Mouse (Mus musculus): Measurements from ENCODE around the gene Ulk3. TPM values are rescaled to one million over a fixed set of nuclear protein-coding genes. Genes with fewer than 3 reads are reported as not detected.

Ulk3 gene
- polyA plus RNA-seq, 1 experiment from 2014 or later: 19.9 TPM

DNA sequence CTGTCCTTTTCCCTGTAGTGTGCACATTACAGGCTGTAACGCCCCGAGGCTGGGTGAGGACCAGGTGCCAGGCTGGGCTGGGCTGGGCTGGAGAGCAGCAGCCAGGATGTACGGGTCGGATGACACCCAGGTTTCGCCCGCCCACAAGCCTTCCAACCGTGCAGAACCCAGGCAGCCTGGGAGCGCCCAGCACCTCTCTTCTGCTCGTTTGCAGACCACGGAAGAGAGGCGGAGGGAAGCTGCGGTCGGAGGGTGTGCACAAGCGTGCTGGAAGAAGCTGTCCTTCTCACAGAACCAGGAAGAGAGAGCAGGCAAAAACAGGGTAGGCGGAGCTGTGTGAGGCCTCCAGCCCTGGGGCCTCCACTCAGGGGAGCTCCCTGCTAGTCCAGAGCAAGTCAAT lies 51.1 kb downstream of the Ulk3 start:
- H3K36me3 ChIP-seq (replicated peaks): peaks cover 4% of the 10 kb centered on the region; the same call in 1 of the 2 replicates
- no peak for ATAC-seq (ENCODE audit: low FRiP score)
- H3K27me3 ChIP-seq: no peaks in the 10 kb centered on the region
- peak overlapping the region; percentile 7; the same call in 1 of the 2 replicates for H3K4me3 ChIP-seq (replicated peaks)
- 32% methylated on average over 15 of the region's 15 CpGs for WGBS
- peak overlapping the region; percentile 25 for H3K4me2 ChIP-seq
- H3K9ac ChIP-seq: peak overlapping the region; percentile 38; the same call in 1 of the 2 replicates
- peaks cover 74% of the 10 kb centered on the region for H3K4me1 ChIP-seq
- no peaks in the 10 kb centered on the region for H3K9me3 ChIP-seq
- H3K27ac ChIP-seq: peak overlapping the region; percentile 50

DNA sequence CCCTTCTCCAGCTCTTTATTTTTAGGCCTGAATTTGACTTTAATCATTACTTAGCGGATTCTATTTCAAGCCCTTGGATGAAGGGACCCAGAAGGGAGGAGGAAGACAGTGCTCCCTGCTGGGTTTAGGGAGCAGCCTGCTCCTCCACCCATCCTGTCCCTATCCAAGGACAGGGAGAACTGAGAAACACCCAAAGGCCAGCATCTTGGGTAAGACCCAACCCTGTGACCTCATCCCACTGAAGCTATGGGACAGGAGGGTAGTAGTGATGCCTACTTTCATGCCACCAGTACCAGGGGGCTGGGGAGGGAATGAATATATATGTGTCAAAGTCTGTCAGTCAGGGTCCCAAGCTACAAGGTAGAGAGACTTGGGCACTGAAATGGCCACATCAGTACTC lies 51.8 kb downstream of the Ulk3 start:
- peaks cover 76% of the 10 kb centered on the region for H3K4me1 ChIP-seq
- H3K36me3 ChIP-seq (replicated peaks): peaks cover 4% of the 10 kb centered on the region; the same call in 1 of the 2 replicates
- H3K4me3 ChIP-seq (replicated peaks): 0 out of 2 replicates have a peak overlapping the region, but pooled peaks have one; percentile 7
- WGBS: 77% methylated on average over 1 of the region's 1 CpGs
- H3K9me3 ChIP-seq: no peaks in the 10 kb centered on the region
- no peak overlapping the region for H3K9ac ChIP-seq
- no peak for ATAC-seq (ENCODE audit: low FRiP score)
- no peaks in the 10 kb centered on the region for H3K27me3 ChIP-seq
- 0 out of 2 replicates have a peak overlapping the region, but pooled peaks have one; percentile 25 for H3K4me2 ChIP-seq
- no peak overlapping the region for H3K27ac ChIP-seq

DNA sequence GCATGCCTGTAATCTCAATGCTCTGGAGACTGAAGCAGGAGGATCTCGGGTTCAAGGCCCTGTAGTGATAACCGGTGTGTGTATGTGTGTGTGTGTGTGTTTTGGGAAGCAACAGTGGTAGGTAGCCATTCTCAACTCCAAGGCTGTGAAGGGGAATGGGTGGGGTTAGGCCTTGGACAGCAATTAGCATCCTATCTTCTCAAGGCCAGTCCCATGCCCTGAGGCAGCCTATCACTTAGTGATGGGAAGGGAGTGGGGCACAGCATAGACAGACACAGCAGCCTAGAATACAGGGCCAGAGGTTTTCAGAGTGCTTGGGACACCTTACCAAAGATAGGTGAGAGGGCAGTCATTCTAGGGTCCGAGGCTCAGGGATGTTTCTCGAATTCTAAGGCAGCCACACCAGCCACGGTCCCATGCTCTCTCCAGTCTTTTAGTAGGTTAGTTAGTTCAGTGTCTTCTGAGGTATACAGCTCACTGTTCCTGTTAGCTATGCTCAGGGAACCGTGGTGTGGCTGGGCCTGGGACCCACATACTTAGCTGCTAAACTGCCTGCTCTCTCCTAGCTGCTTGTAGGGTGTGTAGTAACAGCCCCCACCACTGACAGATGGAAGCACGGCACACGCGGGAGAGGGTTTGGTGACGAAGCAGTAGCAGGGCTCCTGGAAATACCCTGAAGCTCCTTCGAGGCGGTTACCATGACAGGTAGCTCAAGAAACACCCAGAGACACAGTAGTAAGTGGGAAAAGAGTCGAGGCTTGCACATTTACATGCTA lies 52.7 kb downstream of the Ulk3 start:
- no peaks in the 10 kb centered on the region for H3K9me3 ChIP-seq
- H3K36me3 ChIP-seq (replicated peaks): peaks cover 4% of the 10 kb centered on the region; the same call in 1 of the 2 replicates
- H3K4me1 ChIP-seq: peaks cover 76% of the 10 kb centered on the region
- H3K27ac ChIP-seq: no peak overlapping the region
- H3K9ac ChIP-seq: no peak overlapping the region
- 93% methylated on average over 13 of the region's 13 CpGs for WGBS
- no peaks in the 10 kb centered on the region for H3K27me3 ChIP-seq
- ATAC-seq (ENCODE audit: low FRiP score): no peak
- no peak overlapping the region for H3K4me2 ChIP-seq
- no peak overlapping the region for H3K4me3 ChIP-seq (replicated peaks)

DNA sequence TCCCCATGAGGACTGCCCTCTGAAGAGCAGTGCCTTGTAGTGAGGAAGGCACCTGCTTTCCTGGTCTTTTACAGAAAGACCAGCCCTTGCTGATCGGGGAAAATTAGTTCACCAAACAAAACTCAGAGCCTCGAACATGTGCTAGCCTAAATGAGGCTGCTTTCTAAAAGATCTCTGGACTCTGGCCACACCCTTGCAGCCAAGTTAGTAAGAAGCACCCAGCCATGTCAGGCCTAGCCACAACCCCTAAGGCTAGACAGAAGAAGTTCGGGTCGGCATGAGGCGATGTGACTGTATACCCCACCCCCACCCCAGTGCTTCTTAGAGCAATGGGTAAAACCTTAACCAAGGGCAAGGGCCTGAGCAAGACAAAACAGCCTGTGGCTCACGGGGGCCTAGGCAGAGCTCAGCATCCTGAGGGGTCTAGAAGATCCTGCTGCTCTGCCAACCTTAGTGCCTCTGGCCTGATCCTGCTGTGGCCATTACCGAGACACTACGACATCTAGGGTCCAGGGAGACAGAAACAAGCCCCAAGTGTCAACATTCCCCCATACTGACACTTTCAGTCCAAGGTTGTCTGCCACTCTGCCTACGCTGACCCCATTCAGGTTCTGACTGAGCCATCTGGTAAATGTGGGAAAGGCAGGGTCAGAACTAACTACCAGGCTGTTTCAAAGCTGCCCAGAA lies 54.1 kb downstream of the Ulk3 start:
- Histone ChIP-seq H3K4me1 (peaks cover 64% of the 10 kb centered on the region), H3K4me2 (peak overlapping the region; percentile 98), H3K9ac (peak overlapping the region; percentile 99), H3K36me3 (replicated peaks) (peaks cover 4% of the 10 kb centered on the region; the same call in 1 of the 2 replicates), H3K27ac (no peak overlapping the region), H3K4me3 (replicated peaks) (peak overlapping the region; percentile 94), H3K9me3 (no peaks in the 10 kb centered on the region), H3K27me3 (no peaks in the 10 kb centered on the region)
- ATAC-seq (ENCODE audit: low FRiP score): no peak
- WGBS: 77% methylated on average over 9 of the region's 9 CpGs

DNA sequence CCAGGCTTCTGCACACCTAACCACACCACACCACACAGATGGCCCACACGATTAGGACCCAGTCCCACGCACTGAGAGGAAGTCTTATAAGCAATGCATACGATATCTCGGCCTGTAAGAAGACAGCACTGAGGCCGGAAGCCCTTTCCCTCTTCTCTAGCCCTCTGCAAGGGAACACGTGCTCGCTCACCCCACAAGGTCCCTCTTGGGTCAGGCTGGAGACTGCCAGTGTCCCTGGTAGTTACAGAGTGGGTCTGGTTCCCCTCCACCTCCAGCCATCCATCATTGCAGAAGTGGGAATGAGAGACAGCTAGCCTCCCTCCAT lies 54.6 kb downstream of the Ulk3 start:
- no peaks in the 10 kb centered on the region for H3K27me3 ChIP-seq
- peaks cover 59% of the 10 kb centered on the region for H3K4me1 ChIP-seq
- no peak for ATAC-seq (ENCODE audit: low FRiP score)
- no peak overlapping the region for H3K27ac ChIP-seq
- peak overlapping the region; percentile 98 for H3K4me2 ChIP-seq
- peak overlapping the region; percentile 99 for H3K9ac ChIP-seq
- H3K36me3 ChIP-seq (replicated peaks): peaks cover 4% of the 10 kb centered on the region; the same call in 1 of the 2 replicates
- peak overlapping the region; percentile 94 for H3K4me3 ChIP-seq (replicated peaks)
- WGBS: 69% methylated on average over 7 of the region's 7 CpGs
- H3K9me3 ChIP-seq: no peaks in the 10 kb centered on the region

DNA sequence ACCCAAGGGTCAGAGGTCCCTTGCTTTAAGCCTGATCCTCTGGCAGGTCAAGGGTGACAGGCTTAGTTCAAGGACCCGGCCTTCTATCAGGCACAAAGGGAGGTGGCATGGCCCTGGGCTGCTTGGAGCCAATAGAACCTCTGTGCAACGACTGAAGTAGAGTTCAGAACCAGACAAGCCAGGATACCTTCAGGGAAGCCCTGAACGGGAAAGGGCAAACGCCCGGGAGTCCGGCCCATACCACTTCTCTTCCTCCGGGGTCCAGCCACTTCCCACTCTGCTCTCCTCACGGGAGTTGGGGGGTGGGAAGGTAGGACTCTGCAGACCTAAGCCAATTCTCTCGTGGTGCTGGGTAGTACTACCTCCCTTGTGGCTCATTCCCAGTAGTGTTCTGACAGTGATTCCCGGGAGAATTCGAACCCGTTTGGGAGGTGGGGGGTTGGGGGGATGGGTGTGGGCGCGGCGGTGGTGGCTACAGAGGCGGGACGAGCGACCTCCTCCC lies 55.2 kb downstream of the Ulk3 start:
- Histone ChIP-seq H3K27ac (peak overlapping the region; percentile 96), H3K27me3 (no peaks in the 10 kb centered on the region), H3K36me3 (replicated peaks) (peaks cover 4% of the 10 kb centered on the region; the same call in 1 of the 2 replicates), H3K9ac (peak overlapping the region; percentile 99), H3K4me1 (peaks cover 52% of the 10 kb centered on the region), H3K4me3 (replicated peaks) (peak overlapping the region; percentile 94), H3K4me2 (peak overlapping the region; percentile 98), H3K9me3 (no peaks in the 10 kb centered on the region)
- under 1% methylated on average over 18 of the region's 18 CpGs for WGBS
- ATAC-seq (ENCODE audit: low FRiP score): peak; percentile 15; the same call in 1 of the 2 replicates

DNA sequence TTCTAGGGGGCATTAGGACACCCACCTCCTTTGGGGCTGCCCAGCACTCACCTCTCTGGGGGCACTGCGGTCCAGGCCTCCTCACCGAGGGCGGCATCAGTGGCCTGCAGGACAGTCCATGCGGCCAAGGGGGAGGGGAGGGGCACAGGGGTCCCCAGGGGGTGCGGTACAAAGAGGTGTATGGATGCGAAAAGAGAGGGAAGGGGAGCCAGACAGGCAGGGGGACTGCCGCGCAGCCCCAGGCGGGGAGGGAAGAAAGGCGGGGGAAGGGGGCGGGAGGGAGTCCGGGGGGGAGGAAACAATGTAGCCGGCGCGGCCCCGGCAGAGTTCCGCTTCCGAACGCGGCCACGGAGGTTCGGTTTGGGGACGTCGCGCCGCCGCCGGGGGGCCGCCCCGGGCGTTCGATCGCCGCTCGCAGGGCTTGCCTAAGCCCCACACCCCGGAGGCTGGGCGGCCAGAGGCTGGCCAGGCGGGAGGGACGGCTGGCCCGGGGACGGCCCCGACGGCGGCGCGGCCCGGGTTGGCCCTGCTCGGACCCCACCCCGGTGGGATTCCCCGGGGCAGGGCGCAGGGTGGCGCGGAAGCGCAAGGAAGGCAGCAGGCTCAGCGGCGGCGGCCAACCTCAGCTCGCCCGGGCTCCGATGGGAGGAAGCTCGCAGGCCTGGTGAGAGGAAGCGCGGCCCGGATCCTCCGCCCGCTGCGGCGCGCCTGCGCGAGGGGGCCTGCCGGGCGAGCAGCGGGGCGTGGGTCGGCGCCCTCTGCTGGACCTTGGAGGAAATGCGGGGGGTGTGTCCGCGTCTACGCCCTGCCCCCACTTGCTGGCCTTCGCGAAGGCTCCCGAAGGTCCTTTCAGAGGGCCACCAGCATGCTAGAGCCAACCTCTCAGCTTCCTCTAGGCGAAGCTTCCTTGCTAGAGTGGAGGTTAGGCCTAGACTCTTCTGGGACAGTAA lies 56.0 kb downstream of the Ulk3 start:
- Histone ChIP-seq H3K36me3 (replicated peaks) (peaks cover 4% of the 10 kb centered on the region; the same call in 1 of the 2 replicates), H3K9ac (peak overlapping the region; percentile 99), H3K4me3 (replicated peaks) (peak overlapping the region; percentile 94), H3K4me1 (peaks cover 45% of the 10 kb centered on the region), H3K27ac (peak overlapping the region; percentile 96), H3K4me2 (peak overlapping the region; percentile 98), H3K9me3 (no peaks in the 10 kb centered on the region), H3K27me3 (no peaks in the 10 kb centered on the region)
- peak; percentile 92 for ATAC-seq (ENCODE audit: low FRiP score)
- WGBS: 0% methylated on average over 51 of the region's 85 CpGs

Other genes starting within 250 kb of the Ulk3 start
- gene Ppcdc, start 149.3 kb upstream of the Ulk3 start, polyA plus RNA-seq (2016; fragmentation: Nextera tagmentation; extraction: Ambion mirVana): 24.4 and 24.7 TPM in 2 replicates
- gene Scamp5, start 121.4 kb upstream of the Ulk3 start, polyA plus RNA-seq (2016; fragmentation: Nextera tagmentation; extraction: Ambion mirVana): 41.5 and 41.9 TPM in 2 replicates
- gene Rpp25, start 85.4 kb upstream of the Ulk3 start, polyA plus RNA-seq (2016; fragmentation: Nextera tagmentation; extraction: Ambion mirVana): 5.5 and 5.7 TPM in 2 replicates
- gene Cox5a, start 68.2 kb upstream of the Ulk3 start, polyA plus RNA-seq (2016; fragmentation: Nextera tagmentation; extraction: Ambion mirVana): 694 and 697 TPM in 2 replicates
- gene Fam219b, start 51.9 kb upstream of the Ulk3 start, polyA plus RNA-seq (2016; fragmentation: Nextera tagmentation; extraction: Ambion mirVana): 18.2 and 19.3 TPM in 2 replicates
- gene Mpi, start 36.7 kb upstream of the Ulk3 start, polyA plus RNA-seq (2016; fragmentation: Nextera tagmentation; extraction: Ambion mirVana): 62.3 and 62.5 TPM in 2 replicates
- 57.8 and 60.6 TPM in 2 replicates for gene Scamp2, start 28.5 kb upstream of the Ulk3 start, polyA plus RNA-seq (2016; fragmentation: Nextera tagmentation; extraction: Ambion mirVana)
- 0.65 TPM in 1 of 2 replicates, not detected in the other for gene Cplx3, start 16.8 kb downstream of the Ulk3 start, polyA plus RNA-seq (2016; fragmentation: Nextera tagmentation; extraction: Ambion mirVana)
- not detected in 2 replicates for gene Lman1l, start 31.3 kb downstream of the Ulk3 start, polyA plus RNA-seq (2016; fragmentation: Nextera tagmentation; extraction: Ambion mirVana)
- 28.6 and 29.8 TPM in 2 replicates for gene Csk, start 64.2 kb downstream of the Ulk3 start, polyA plus RNA-seq (2016; fragmentation: Nextera tagmentation; extraction: Ambion mirVana)
- not detected in 2 replicates for gene Cyp1a2, start 94.3 kb downstream of the Ulk3 start, polyA plus RNA-seq (2016; fragmentation: Nextera tagmentation; extraction: Ambion mirVana)
- gene Cyp1a1, start 98.5 kb downstream of the Ulk3 start, polyA plus RNA-seq (2016; fragmentation: Nextera tagmentation; extraction: Ambion mirVana): not detected in 2 replicates
- 39.4 and 40.2 TPM in 2 replicates for gene Edc3, start 119.1 kb downstream of the Ulk3 start, polyA plus RNA-seq (2016; fragmentation: Nextera tagmentation; extraction: Ambion mirVana)
- 90.2 and 96.7 TPM in 2 replicates for gene Clk3, start 176.4 kb downstream of the Ulk3 start, polyA plus RNA-seq (2016; fragmentation: Nextera tagmentation; extraction: Ambion mirVana)
- 20.3 and 20.6 TPM in 2 replicates for gene Arid3b, start 247.3 kb downstream of the Ulk3 start, polyA plus RNA-seq (2016; fragmentation: Nextera tagmentation; extraction: Ambion mirVana)